Mouse (Mus musculus) intestine, postnatal 0 days (tissue): ENCODE results near the gene Ppp1r21. TPM values are rescaled to one million over a fixed set of nuclear protein-coding genes. Genes with fewer than 3 reads are reported as not detected.

ENCODE experiments used
- ATAC-seq: fragments of 200-750 bp; cut with Nextera tagmentation; 2 replicates; pipeline ENCODE4 v1.8.0; 2017; ENCODE audit warnings: mild to moderate bottlenecking, moderate TSS enrichment, moderate library complexity
- H3K27ac ChIP-seq: fragments of 300-500 bp; sonication (generic); 2 replicates; pipeline ENCODE4 v1.5.1; 2014; ENCODE audit warnings: mild to moderate bottlenecking, low read depth, low read length, moderate library complexity
- H3K27me3 ChIP-seq: fragments of 300-500 bp; sonication (generic); replicated peaks from 2 replicates; pipeline ENCODE4 v1.6.1; 2014; ENCODE audit warnings: low read length, mixed read lengths; ENCODE audit not compliant: control insufficient read depth, insufficient read depth
- H3K36me3 ChIP-seq: fragments of 300-500 bp; sonication (generic); 2 replicates; pipeline ENCODE4 v1.6.1; 2014; ENCODE audit warnings: mild to moderate bottlenecking, moderate library complexity; ENCODE audit not compliant: control insufficient read depth, insufficient read depth
- H3K4me1 ChIP-seq: fragments of 300-500 bp; sonication (generic); replicated peaks from 2 replicates; pipeline ENCODE4 v1.6.1; 2014; ENCODE audit warnings: antibody characterized with exemption, low read length, mixed read lengths; ENCODE audit not compliant: control insufficient read depth, insufficient read depth
- H3K4me2 ChIP-seq: fragments of 300-500 bp; sonication (generic); replicated peaks from 2 replicates; pipeline ENCODE4 v1.6.1; 2014; ENCODE audit warnings: low read depth, mild to moderate bottlenecking, moderate library complexity
- H3K4me3 ChIP-seq: fragments of 300-500 bp; sonication (generic); 2 replicates; pipeline ENCODE4 v1.5.1; 2014; ENCODE audit warnings: low read depth, low read length
- H3K9ac ChIP-seq: fragments of 300-500 bp; sonication (generic); 2 replicates; pipeline ENCODE4 v1.6.1; 2014; ENCODE audit warnings: mild to moderate bottlenecking, low read depth, low read length
- H3K9me3 ChIP-seq: fragments of 300-500 bp; sonication (generic); 2 replicates; pipeline ENCODE4 v1.6.1; 2016; ENCODE audit warnings: mixed run types; ENCODE audit not compliant: control insufficient read depth
- CTCF ChIP-seq: sonication (generic); IDR thresholded peaks from 2 replicates; pipeline ENCODE4 v1.5.1; 2016; ENCODE audit warnings: low read depth, mild to moderate bottlenecking, control low read depth, antibody characterized with exemption, moderate library complexity
- WGBS: fragments of 180-500 bp; shearing (Covaris S2); extraction: QIAGEN DNeasy Blood & Tissue Kit; methylation state at CpG from one replicate; pipeline ENCODE4 v1.1.7; 2014; 5-methylcytosine and 5-hydroxymethylcytosine counted together
- polyA plus RNA-seq: library from polyadenylated mRNA; unstranded; fragments of >200 nt; fragmentation: Nextera tagmentation; extraction: Ambion mirVana; gene quantifications from 2 replicates; pipeline ENCODE4 v1.2.1, GENCODE M21; 2015

The Ppp1r21 gene
- polyA plus RNA-seq, 1 experiment from 2014 or later, result 25.8 TPM

DNA sequence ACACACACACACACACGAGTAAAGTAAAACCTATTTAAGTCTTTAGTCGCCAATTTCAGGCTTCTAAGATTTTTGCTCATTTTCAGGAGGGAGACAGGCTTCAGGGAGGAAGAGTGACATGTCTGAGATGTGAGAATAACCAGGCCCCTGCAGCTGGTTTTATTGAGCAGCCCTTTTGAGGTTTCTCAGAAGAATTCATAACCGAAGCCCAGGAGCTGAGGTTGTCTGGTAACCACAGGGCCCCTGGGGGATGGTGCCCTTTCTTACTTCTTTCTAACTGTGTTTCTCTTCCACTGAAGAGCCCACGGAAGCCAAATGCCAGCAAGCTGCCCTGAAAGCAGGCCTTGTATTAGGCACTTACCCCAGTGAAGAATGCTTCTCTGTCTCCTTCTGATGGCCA lies 91.0 kb downstream of the Ppp1r21 start:
- no peaks in the 10 kb centered on the region for H3K4me1 ChIP-seq
- no peaks in the 10 kb centered on the region for H3K27me3 ChIP-seq
- WGBS, result 63% methylated on average over 4 of the region's 4 CpGs
- H3K9ac ChIP-seq, result no peak overlapping the region
- H3K4me3 ChIP-seq, result no peak overlapping the region
- no peak overlapping the region for H3K27ac ChIP-seq
- no peak for TF ChIP-seq CTCF
- ATAC-seq, result no peak
- H3K4me2 ChIP-seq, result no peak overlapping the region
- H3K9me3 ChIP-seq, result no peaks in the 10 kb centered on the region
- no peaks in the 10 kb centered on the region for H3K36me3 ChIP-seq

DNA sequence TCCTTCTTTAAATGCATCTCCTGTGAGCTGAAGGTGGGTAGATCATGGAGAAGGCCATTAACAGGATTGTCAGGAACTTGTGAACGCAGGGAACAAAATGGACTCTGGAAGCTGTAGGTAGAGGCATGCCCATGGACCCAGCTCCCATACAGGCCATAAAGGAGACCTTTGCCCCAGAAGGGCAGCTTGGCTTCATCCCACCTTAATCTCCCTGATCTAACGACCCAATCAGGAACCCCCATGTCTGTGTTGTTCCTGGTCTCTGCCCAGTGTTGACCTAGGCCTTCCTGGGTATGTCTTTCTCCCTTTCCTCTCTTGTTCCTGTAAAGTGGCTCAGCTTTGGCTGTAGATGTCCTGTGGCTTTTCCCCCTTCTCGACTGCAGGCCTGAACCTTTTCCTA lies 91.5 kb downstream of the Ppp1r21 start:
- Histone ChIP-seq H3K4me2 (no peak overlapping the region), H3K27me3 (no peaks in the 10 kb centered on the region), H3K27ac (no peak overlapping the region), H3K9ac (no peak overlapping the region), H3K36me3 (no peaks in the 10 kb centered on the region), H3K4me1 (no peaks in the 10 kb centered on the region), H3K4me3 (no peak overlapping the region), H3K9me3 (no peaks in the 10 kb centered on the region)
- no peak; the same call in 1 of the 2 replicates for ATAC-seq
- 53% methylated on average over 3 of the region's 3 CpGs for WGBS
- TF ChIP-seq CTCF, result no peak

DNA sequence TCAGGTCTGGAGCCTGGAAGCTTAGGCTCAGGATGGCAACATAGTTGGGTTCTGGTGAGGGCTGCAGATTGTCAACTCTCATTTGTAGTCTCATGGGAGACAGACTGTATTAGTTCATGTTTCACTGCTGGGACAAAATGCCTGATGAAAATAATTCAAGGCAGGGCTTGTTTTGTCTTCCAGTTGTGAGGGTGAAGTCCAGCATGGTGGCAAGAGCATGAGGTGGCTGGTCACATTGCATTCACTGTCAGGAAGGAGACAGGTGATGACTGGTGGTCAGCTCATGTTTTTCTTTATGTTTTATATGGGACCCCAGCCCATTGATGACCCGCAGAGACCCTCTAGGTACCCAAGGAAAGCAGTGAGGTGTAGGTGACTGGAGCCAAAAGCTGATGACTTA lies 92.8 kb downstream of the Ppp1r21 start:
- Histone ChIP-seq H3K27ac (no peak overlapping the region), H3K4me2 (no peak overlapping the region), H3K27me3 (no peaks in the 10 kb centered on the region), H3K4me1 (peaks cover 6% of the 10 kb centered on the region; the same call in 1 of the 2 replicates), H3K9me3 (no peaks in the 10 kb centered on the region), H3K9ac (no peak overlapping the region), H3K4me3 (no peak overlapping the region), H3K36me3 (0 out of 2 replicates have a peak, but pooled peaks cover 4% of the 10 kb centered on the region)
- ATAC-seq, result no peak
- 81% methylated on average over 1 of the region's 1 CpGs for WGBS
- no peak for TF ChIP-seq CTCF

DNA sequence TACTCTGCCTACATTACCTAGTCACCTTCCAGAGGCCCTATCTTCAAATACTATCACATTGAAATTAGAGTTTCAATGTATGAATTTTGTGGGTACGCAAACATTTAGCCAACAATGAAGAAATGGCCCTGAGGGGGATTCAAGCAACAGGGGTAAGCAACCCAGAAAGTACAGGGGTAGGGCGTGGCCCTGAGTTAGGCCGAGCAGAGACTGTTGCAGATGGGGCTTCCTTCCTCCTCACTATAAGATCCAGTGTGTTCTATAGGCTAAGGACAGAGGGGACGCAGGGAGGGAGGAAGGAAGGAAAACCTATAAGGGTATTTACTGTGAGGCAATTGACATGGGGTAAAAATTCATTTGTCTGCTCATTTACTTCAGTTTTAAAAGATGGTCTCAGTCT lies 94.5 kb downstream of the Ppp1r21 start:
- H3K4me3 ChIP-seq, result no peak overlapping the region
- H3K4me2 ChIP-seq, result no peak overlapping the region
- H3K27ac ChIP-seq, result no peak overlapping the region
- 0 out of 2 replicates have a peak, but pooled peaks cover 4% of the 10 kb centered on the region for H3K36me3 ChIP-seq
- 80% methylated on average over 4 of the region's 4 CpGs for WGBS
- H3K9me3 ChIP-seq, result no peaks in the 10 kb centered on the region
- no peaks in the 10 kb centered on the region for H3K27me3 ChIP-seq
- H3K4me1 ChIP-seq, result peaks cover 7% of the 10 kb centered on the region; the same call in 1 of the 2 replicates
- no peak for ATAC-seq
- H3K9ac ChIP-seq, result no peak overlapping the region
- no peak for TF ChIP-seq CTCF

DNA sequence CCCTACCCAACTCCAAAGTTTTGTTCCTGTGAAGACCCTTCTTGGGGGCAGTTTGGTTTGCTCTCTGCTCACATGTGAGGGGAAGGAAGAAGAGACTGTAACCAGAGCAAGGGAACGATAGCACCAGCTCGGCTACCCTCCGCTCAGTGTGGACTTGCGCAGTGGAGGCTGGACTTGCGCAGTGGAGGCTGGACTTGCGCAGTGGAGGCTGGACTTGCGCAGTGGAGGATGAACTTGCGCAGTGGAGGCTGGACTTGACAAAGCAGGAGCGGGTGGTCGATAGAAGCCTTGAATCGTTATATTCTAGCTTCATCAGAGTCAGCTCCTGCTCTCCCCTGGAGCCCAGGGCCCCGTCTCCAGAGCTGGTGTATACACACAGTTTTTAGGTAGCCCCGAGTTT lies 95.4 kb downstream of the Ppp1r21 start:
- Histone ChIP-seq H3K4me1 (peaks cover 15% of the 10 kb centered on the region; the same call in 1 of the 2 replicates), H3K27me3 (no peaks in the 10 kb centered on the region), H3K27ac (0 out of 2 replicates have a peak overlapping the region, but pooled peaks have one; percentile 1), H3K9me3 (no peaks in the 10 kb centered on the region), H3K4me3 (no peak overlapping the region), H3K9ac (no peak overlapping the region), H3K36me3 (0 out of 2 replicates have a peak, but pooled peaks cover 4% of the 10 kb centered on the region), H3K4me2 (no peak overlapping the region)
- WGBS, result 93% methylated on average over 13 of the region's 13 CpGs
- ATAC-seq, result no peak
- no peak for TF ChIP-seq CTCF

DNA sequence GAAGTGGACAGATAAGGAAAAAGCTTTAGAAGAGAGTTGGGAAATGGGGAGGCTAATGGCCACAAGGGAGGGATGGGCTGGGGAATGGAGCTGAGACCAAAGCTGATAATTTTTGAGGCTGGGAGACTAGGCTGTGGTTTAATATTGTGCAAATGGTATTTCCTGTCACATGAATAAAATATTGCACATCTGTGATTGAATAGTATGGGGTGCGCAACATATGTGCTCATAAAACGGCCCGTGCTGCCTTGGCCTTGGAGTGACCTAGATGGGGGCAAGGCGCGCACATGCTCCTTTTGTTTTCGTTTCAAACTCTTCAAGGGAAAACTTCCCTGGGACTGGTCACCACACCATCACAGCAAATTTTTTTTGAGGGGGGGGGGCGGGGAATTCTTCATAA lies 96.0 kb downstream of the Ppp1r21 start:
- 62% methylated on average over 7 of the region's 7 CpGs for WGBS
- peak overlapping the region; percentile 80 for H3K27ac ChIP-seq
- H3K27me3 ChIP-seq, result no peaks in the 10 kb centered on the region
- H3K9me3 ChIP-seq, result no peaks in the 10 kb centered on the region
- no peak overlapping the region for H3K4me3 ChIP-seq
- H3K4me1 ChIP-seq, result peaks cover 16% of the 10 kb centered on the region; the same call in 1 of the 2 replicates
- no peak overlapping the region for H3K9ac ChIP-seq
- ATAC-seq, result no peak
- no peak overlapping the region for H3K4me2 ChIP-seq
- H3K36me3 ChIP-seq, result 0 out of 2 replicates have a peak, but pooled peaks cover 4% of the 10 kb centered on the region
- no peak for TF ChIP-seq CTCF
